Mouse (Mus musculus) lung, embryonic 16.5 days (tissue): ENCODE data around the gene Armc10. TPM values are rescaled to one million over a fixed set of nuclear protein-coding genes. Genes with fewer than 3 reads are reported as not detected.
A peak's percentile ranks its signal among the peaks of the same experiment; 100 is the strongest.

ENCODE experiments used
- ATAC-seq: fragments of 200-750 bp; cut with Nextera tagmentation; 2 replicates; pipeline ENCODE4 v1.8.0; 2017; ENCODE audit warnings: low read depth, mild to moderate bottlenecking, moderate library complexity
- H3K27ac ChIP-seq: fragments of 300-500 bp; sonication (generic); 2 replicates; pipeline ENCODE4 v1.5.1; 2014; ENCODE audit warnings: mild to moderate bottlenecking, control low read depth, low read length
- H3K27me3 ChIP-seq: fragments of 300-500 bp; sonication (generic); 2 replicates; pipeline ENCODE4 v1.6.1; 2014; ENCODE audit warnings: low read depth, low read length, mixed read lengths; ENCODE audit not compliant: control insufficient read depth, insufficient read depth
- H3K36me3 ChIP-seq: fragments of 300-500 bp; sonication (generic); 2 replicates; pipeline ENCODE4 v1.6.1; 2014; ENCODE audit warnings: low read length; ENCODE audit not compliant: control insufficient read depth, insufficient read depth
- H3K4me1 ChIP-seq: fragments of 300-500 bp; sonication (generic); replicated peaks from 2 replicates; pipeline ENCODE4 v1.6.1; 2014; ENCODE audit warnings: low read length, mixed read lengths; ENCODE audit not compliant: control insufficient read depth, insufficient read depth
- H3K4me2 ChIP-seq: fragments of 300-500 bp; sonication (generic); 2 replicates; pipeline ENCODE4 v1.6.1; 2014; ENCODE audit warnings: low read depth, low read length, control low read depth
- H3K4me3 ChIP-seq: fragments of 300-500 bp; sonication (generic); 2 replicates; pipeline ENCODE4 v1.5.1; 2014; ENCODE audit warnings: mild to moderate bottlenecking, low read length, control low read depth
- H3K9ac ChIP-seq: fragments of 300-500 bp; sonication (generic); 2 replicates; pipeline ENCODE4 v1.6.1; 2014; ENCODE audit warnings: low read length, control low read depth
- H3K9me3 ChIP-seq: fragments of 300-500 bp; sonication (generic); 2 replicates; pipeline ENCODE4 v1.6.1; 2016; ENCODE audit warnings: low read length; ENCODE audit not compliant: control insufficient read depth
- WGBS: fragments of 180-500 bp; shearing (Covaris S2); extraction: QIAGEN DNeasy Blood & Tissue Kit; methylation state at CpG from one replicate; pipeline ENCODE4 v1.1.7; 2014; 5-methylcytosine and 5-hydroxymethylcytosine counted together
- polyA plus RNA-seq: library from polyadenylated mRNA; unstranded; fragments of >200 nt; fragmentation: Nextera tagmentation; extraction: Ambion mirVana; gene quantifications from 2 replicates; pipeline ENCODE4 v1.2.1, GENCODE M21; 2015

Armc10 gene
- polyA plus RNA-seq, 1 experiment from 2014 or later: 45.3 TPM

GRCm38 (mm10) chr5:21640961-21641360 lies 4.7 kb upstream of the Armc10 start:
- ATAC-seq: no peak
- Histone ChIP-seq H3K36me3 (no peaks in the 10 kb centered on the region), H3K4me2 (no peak overlapping the region), H3K27me3 (no peaks in the 10 kb centered on the region; the same call in 1 of the 2 replicates), H3K27ac (no peak overlapping the region), H3K9me3 (no peaks in the 10 kb centered on the region), H3K9ac (no peak overlapping the region), H3K4me3 (no peak overlapping the region), H3K4me1 (peaks cover 9% of the 10 kb centered on the region; the same call in 1 of the 2 replicates)
- 7% methylated on average over 1 of the region's 1 CpGs for WGBS

- no peak overlapping the region for H3K4me2 ChIP-seq
- H3K4me3 ChIP-seq: no peak overlapping the region
- H3K4me1 ChIP-seq: peaks cover 22% of the 10 kb centered on the region
- H3K27ac ChIP-seq: no peak overlapping the region
- H3K27me3 ChIP-seq: no peaks in the 10 kb centered on the region; the same call in 1 of the 2 replicates
- H3K9me3 ChIP-seq: no peaks in the 10 kb centered on the region
- ATAC-seq: no peak
- no peak overlapping the region for H3K9ac ChIP-seq
- 30% methylated on average over 1 of the region's 1 CpGs for WGBS
- H3K36me3 ChIP-seq: peaks cover under 1% of the 10 kb centered on the region; the same call in 1 of the 2 replicates
These were observed 2.0 kb upstream of the Armc10 start for GRCm38 (mm10) chr5:21643606-21644005.

- Histone ChIP-seq H3K4me2 (peak overlapping the region; percentile 56), H3K9me3 (no peaks in the 10 kb centered on the region), H3K27me3 (no peaks in the 10 kb centered on the region; the same call in 1 of the 2 replicates), H3K27ac (peak overlapping the region; percentile 84), H3K4me3 (peak overlapping the region; percentile 88), H3K36me3 (peaks cover 10% of the 10 kb centered on the region), H3K4me1 (peaks cover 22% of the 10 kb centered on the region), H3K9ac (peak overlapping the region; percentile 25; the same call in 1 of the 2 replicates)
- no peak; the same call in 1 of the 2 replicates for ATAC-seq
- 11% methylated on average over 14 of the region's 14 CpGs for WGBS
These were observed 648 bp upstream of the Armc10 start for GRCm38 (mm10) chr5:21644891-21645438.

- no peaks in the 10 kb centered on the region; the same call in 1 of the 2 replicates for H3K27me3 ChIP-seq
- no peaks in the 10 kb centered on the region for H3K9me3 ChIP-seq
- peaks cover 22% of the 10 kb centered on the region for H3K4me1 ChIP-seq
- peak overlapping the region; percentile 88 for H3K4me3 ChIP-seq
- peaks cover 10% of the 10 kb centered on the region for H3K36me3 ChIP-seq
- 0% methylated on average over 24 of the region's 25 CpGs for WGBS
- no peak; the same call in 1 of the 2 replicates for ATAC-seq
- peak overlapping the region; percentile 91 for H3K9ac ChIP-seq
- H3K27ac ChIP-seq: peak overlapping the region; percentile 95
- H3K4me2 ChIP-seq: peak overlapping the region; percentile 88
These were observed 499 bp downstream of the Armc10 start for GRCm38 (mm10) chr5:21646133-21646491.

- ATAC-seq: no peak
- 73% methylated on average over 2 of the region's 2 CpGs for WGBS
- H3K27me3 ChIP-seq: no peaks in the 10 kb centered on the region
- peaks cover 27% of the 10 kb centered on the region for H3K36me3 ChIP-seq
- peaks cover 12% of the 10 kb centered on the region for H3K4me1 ChIP-seq
- no peaks in the 10 kb centered on the region for H3K9me3 ChIP-seq
- no peak overlapping the region for H3K4me3 ChIP-seq
- H3K4me2 ChIP-seq: no peak overlapping the region
- H3K27ac ChIP-seq: no peak overlapping the region
- H3K9ac ChIP-seq: no peak overlapping the region
These were observed 5.1 kb downstream of the Armc10 start for GRCm38 (mm10) chr5:21650736-21651135.

GRCm38 (mm10) chr5:21651885-21652612 lies 6.4 kb downstream of the Armc10 start:
- 77% methylated on average over 7 of the region's 7 CpGs for WGBS
- H3K36me3 ChIP-seq: peaks cover 28% of the 10 kb centered on the region
- H3K4me3 ChIP-seq: no peak overlapping the region
- no peak for ATAC-seq
- H3K4me1 ChIP-seq: peaks cover 4% of the 10 kb centered on the region
- H3K4me2 ChIP-seq: no peak overlapping the region
- H3K27ac ChIP-seq: no peak overlapping the region
- H3K9ac ChIP-seq: no peak overlapping the region
- H3K27me3 ChIP-seq: no peaks in the 10 kb centered on the region
- no peaks in the 10 kb centered on the region for H3K9me3 ChIP-seq

- Histone ChIP-seq H3K27ac (peak overlapping the region; percentile 50), H3K9ac (no peak overlapping the region), H3K4me1 (peaks cover 8% of the 10 kb centered on the region), H3K4me2 (no peak overlapping the region), H3K4me3 (no peak overlapping the region), H3K27me3 (no peaks in the 10 kb centered on the region), H3K9me3 (no peaks in the 10 kb centered on the region), H3K36me3 (peaks cover 23% of the 10 kb centered on the region)
- 66% methylated on average over 9 of the region's 9 CpGs for WGBS
- ATAC-seq: peak; percentile 91
These were observed 11.3 kb downstream of the Armc10 start for GRCm38 (mm10) chr5:21656912-21657311.

GRCm38 (mm10) chr5:21658038-21658437 lies 12.4 kb downstream of the Armc10 start:
- H3K4me3 ChIP-seq: no peak overlapping the region
- H3K4me1 ChIP-seq: peaks cover 8% of the 10 kb centered on the region
- H3K9me3 ChIP-seq: no peaks in the 10 kb centered on the region
- no peak for ATAC-seq
- peak overlapping the region; percentile 3; the same call in 1 of the 2 replicates for H3K27ac ChIP-seq
- no peak overlapping the region for H3K4me2 ChIP-seq
- H3K36me3 ChIP-seq: peaks cover 20% of the 10 kb centered on the region
- 89% methylated on average over 6 of the region's 6 CpGs for WGBS
- no peak overlapping the region for H3K9ac ChIP-seq
- no peaks in the 10 kb centered on the region for H3K27me3 ChIP-seq

- Histone ChIP-seq H3K9me3 (no peaks in the 10 kb centered on the region), H3K27me3 (no peaks in the 10 kb centered on the region), H3K36me3 (peaks cover 20% of the 10 kb centered on the region), H3K9ac (no peak overlapping the region), H3K27ac (peak overlapping the region; percentile 59), H3K4me1 (peaks cover 8% of the 10 kb centered on the region), H3K4me3 (no peak overlapping the region), H3K4me2 (no peak overlapping the region)
- ATAC-seq: peak; percentile 71
- WGBS: 39% methylated on average over 11 of the region's 11 CpGs
These were observed 13.2 kb downstream of the Armc10 start for GRCm38 (mm10) chr5:21658623-21659395.
